Mouse (Mus musculus): ENCODE results near the gene Iqcd.

GRCm38 (mm10) chr5:120594485-120594884, 5.7 kb downstream of the Iqcd start:
- TF ChIP-seq CTCF (IDR thresholded peaks at IDR 0.05) (no peak), POLR2A (IDR thresholded peaks at IDR 0.05; ENCODE audit: insufficient read depth, low read depth, low read length) (no peak), EP300 (IDR thresholded peaks at IDR 0.05; ENCODE audit: insufficient read depth, low read depth, low read length) (no peak)

Measured in heart, adult 2 months (tissue).